Mouse (Mus musculus) R1 (cell line): Measurements from ENCODE around the gene Rps6ka3.

Experiments used
- DNase-seq: peaks from one replicate; pipeline ENCODE4 v3.0.0-alpha.2; 2018; ENCODE audit warnings: low read depth, low spot score

Rps6ka3 gene

GRCm38 (mm10) chrX:159210007-159210406 lies at the start of gene Rps6ka3:
Gene Rps6ka3, plus strand, starts transcription at chrX:159210307.
- no peak for DNase-seq

GRCm38 (mm10) chrX:159169200-159169599 lies 40.9 kb upstream of the Rps6ka3 start:
- no peak for DNase-seq

GRCm38 (mm10) chrX:159171579-159171978 lies 38.5 kb upstream of the Rps6ka3 start:
- DNase-seq, result no peak

- no peak for DNase-seq
Measured at GRCm38 (mm10) chrX:159191581-159191980, 18.5 kb upstream of the Rps6ka3 start.

GRCm38 (mm10) chrX:159199495-159199894 lies 10.6 kb upstream of the Rps6ka3 start:
- DNase-seq, result no peak

- DNase-seq, result no peak
Measured at GRCm38 (mm10) chrX:159200101-159200500, 10.0 kb upstream of the Rps6ka3 start.

GRCm38 (mm10) chrX:159210892-159211583 lies 931 bp downstream of the Rps6ka3 start:
- DNase-seq, result no peak

- DNase-seq, result no peak
Measured at GRCm38 (mm10) chrX:159215253-159215652, 5.1 kb downstream of the Rps6ka3 start.

- no peak for DNase-seq
Measured at GRCm38 (mm10) chrX:159222474-159222873, 12.4 kb downstream of the Rps6ka3 start.

GRCm38 (mm10) chrX:159237275-159237674 lies 27.2 kb downstream of the Rps6ka3 start:
- no peak for DNase-seq

- DNase-seq, result peak; percentile 57
Measured at GRCm38 (mm10) chrX:159254001-159254884, 44.1 kb downstream of the Rps6ka3 start.

- DNase-seq, result peak; percentile 88
Measured at GRCm38 (mm10) chrX:159255123-159255978, 45.2 kb downstream of the Rps6ka3 start.

- peak; percentile 32 for DNase-seq
Measured at GRCm38 (mm10) chrX:159256040-159256852, 46.1 kb downstream of the Rps6ka3 start.

GRCm38 (mm10) chrX:159256921-159257421 lies 46.9 kb downstream of the Rps6ka3 start:
- DNase-seq, result peak; percentile 37

GRCm38 (mm10) chrX:159264681-159265080 lies 54.6 kb downstream of the Rps6ka3 start:
- DNase-seq, result peak; percentile 56

- peak; percentile 12 for DNase-seq
Measured at GRCm38 (mm10) chrX:159269072-159269471, 59.0 kb downstream of the Rps6ka3 start.

- peak; percentile 25 for DNase-seq
Measured at GRCm38 (mm10) chrX:159286765-159287164, 76.7 kb downstream of the Rps6ka3 start.

- no peak for DNase-seq
Measured at GRCm38 (mm10) chrX:159295879-159296278, 85.8 kb downstream of the Rps6ka3 start.

- no peak for DNase-seq
Measured at GRCm38 (mm10) chrX:159302349-159303311, 92.5 kb downstream of the Rps6ka3 start.
